Mouse (Mus musculus) megakaryocyte, embryonic 14.5 days (primary cell): Measurements from ENCODE around the gene Lhfp.

Experiments
- FLI1 ChIP-seq: IDR thresholded peaks from 2 replicates; pipeline ENCODE4 v1.6.1; 2012; ENCODE audit warnings: low read length, inconsistent platforms, mixed read lengths
- GATA1 ChIP-seq: IDR thresholded peaks from 3 replicates; pipeline ENCODE4 v1.6.1; 2012; ENCODE audit warnings: mixed read lengths, low read length, inconsistent platforms, borderline replicate concordance

GRCm38 (mm10) chr3:53206509-53207224 is 165.3 kb downstream of the Lhfp start:
- TF ChIP-seq GATA1 = no peak
- TF ChIP-seq FLI1 = no peak
